Mouse (Mus musculus): ENCODE measurements around the gene Nlgn3.

DNA sequence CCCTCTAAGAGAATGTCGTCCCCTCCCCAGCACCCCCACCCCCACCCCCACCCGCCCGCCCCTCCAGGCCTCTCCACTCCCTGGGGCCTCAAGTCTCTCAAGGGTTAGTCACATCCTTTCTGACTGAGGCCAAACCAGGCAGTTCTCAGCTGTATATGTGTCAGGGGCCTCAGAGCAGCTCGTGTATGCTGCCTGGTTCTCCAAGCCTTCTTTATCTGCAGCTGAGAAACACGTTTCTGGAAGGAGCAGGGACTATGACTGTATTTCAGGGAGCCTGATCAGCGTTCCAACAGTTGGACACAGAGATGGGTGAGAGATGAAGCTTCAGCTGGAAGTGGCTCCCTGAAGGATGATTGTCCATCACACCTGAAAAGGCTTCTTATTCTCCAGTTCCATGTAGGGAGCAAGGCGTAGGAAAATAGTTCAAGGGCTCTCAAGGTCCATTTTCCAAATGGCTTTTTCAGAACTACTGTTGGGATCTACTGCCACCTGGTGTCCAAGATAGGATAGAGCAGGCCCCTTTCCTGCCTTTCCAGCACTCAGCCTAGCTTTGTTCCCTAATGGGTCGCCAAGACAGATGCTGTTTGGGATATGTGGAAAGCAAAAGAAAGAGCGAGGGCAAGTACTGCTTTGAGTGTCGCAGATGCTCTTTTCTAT is 30.5 kb downstream of the Nlgn3 start:
- no peak for TF ChIP-seq POLR2A (IDR thresholded peaks at IDR 0.05; ENCODE audit: extremely low read depth, insufficient read depth, low read length)
- TF ChIP-seq CTCF (IDR thresholded peaks at IDR 0.05; ENCODE audit: extremely low read depth, insufficient read depth, low read length): peak; percentile 70
